Mouse (Mus musculus): ENCODE results near the gene Hacd1. TPM values are rescaled to one million over a fixed set of nuclear protein-coding genes. Genes with fewer than 3 reads are reported as not detected.

The Hacd1 gene
- polyA plus RNA-seq, 1 experiment, result 23.6 TPM

GRCm38 (mm10) chr2:14043011-14043410 is 12.9 kb downstream of the Hacd1 start:
- Histone ChIP-seq H3K4me3 (replicated peaks; ENCODE audit: extremely low read depth, low read depth, low read length) (no peak overlapping the region), H3K4me1 (ENCODE audit: control insufficient read depth, insufficient read depth, low read length) (no peaks in the 10 kb centered on the region)
- TF ChIP-seq CTCF (IDR thresholded peaks at IDR 0.05; ENCODE audit: insufficient read depth, low read length) (no peak), POLR2A (IDR thresholded peaks at IDR 0.05; ENCODE audit: borderline replicate concordance, extremely low read depth, low read depth, low read length) (no peak)
- WGBS, result 77% methylated on average over 3 of the region's 3 CpGs
- no peak for DNase-seq

- no peak for DNase-seq
- 93% methylated on average over 2 of the region's 2 CpGs for WGBS
- no peak overlapping the region for H3K4me3 ChIP-seq (replicated peaks; ENCODE audit: extremely low read depth, low read depth, low read length)
- TF ChIP-seq POLR2A (IDR thresholded peaks at IDR 0.05; ENCODE audit: borderline replicate concordance, extremely low read depth, low read depth, low read length), result no peak
- TF ChIP-seq CTCF (IDR thresholded peaks at IDR 0.05; ENCODE audit: insufficient read depth, low read length), result no peak
- H3K4me1 ChIP-seq (ENCODE audit: control insufficient read depth, insufficient read depth, low read length), result no peaks in the 10 kb centered on the region
Measured at GRCm38 (mm10) chr2:14041249-14041648, 14.7 kb downstream of the Hacd1 start.

- H3K4me1 ChIP-seq (ENCODE audit: control insufficient read depth, insufficient read depth, low read length), result no peaks in the 10 kb centered on the region
- no peak overlapping the region for H3K4me3 ChIP-seq (replicated peaks; ENCODE audit: extremely low read depth, low read depth, low read length)
- DNase-seq, result no peak
- TF ChIP-seq POLR2A (IDR thresholded peaks at IDR 0.05; ENCODE audit: borderline replicate concordance, extremely low read depth, low read depth, low read length) (no peak), CTCF (IDR thresholded peaks at IDR 0.05; ENCODE audit: insufficient read depth, low read length) (no peak)
- 69% methylated on average over 1 of the region's 1 CpGs for WGBS
Measured at GRCm38 (mm10) chr2:14019228-14019627, 36.7 kb downstream of the Hacd1 start.

- no peak for DNase-seq
- Histone ChIP-seq H3K4me3 (replicated peaks; ENCODE audit: extremely low read depth, low read depth, low read length) (no peak overlapping the region), H3K4me1 (ENCODE audit: control insufficient read depth, insufficient read depth, low read length) (no peaks in the 10 kb centered on the region)
- 88% methylated on average over 1 of the region's 1 CpGs for WGBS
- TF ChIP-seq CTCF (IDR thresholded peaks at IDR 0.05; ENCODE audit: insufficient read depth, low read length) (no peak), POLR2A (IDR thresholded peaks at IDR 0.05; ENCODE audit: borderline replicate concordance, extremely low read depth, low read depth, low read length) (no peak)
Measured at GRCm38 (mm10) chr2:14005121-14005520, 50.8 kb downstream of the Hacd1 start.

GRCm38 (mm10) chr2:13960136-13960535 is 95.8 kb downstream of the Hacd1 start:
- TF ChIP-seq CTCF (IDR thresholded peaks at IDR 0.05; ENCODE audit: insufficient read depth, low read length) (no peak), POLR2A (IDR thresholded peaks at IDR 0.05; ENCODE audit: borderline replicate concordance, extremely low read depth, low read depth, low read length) (no peak)
- Histone ChIP-seq H3K4me3 (replicated peaks; ENCODE audit: extremely low read depth, low read depth, low read length) (no peak overlapping the region), H3K4me1 (ENCODE audit: control insufficient read depth, insufficient read depth, low read length) (no peaks in the 10 kb centered on the region)
- no peak for DNase-seq
- 78% methylated on average over 1 of the region's 1 CpGs for WGBS

- Histone ChIP-seq H3K4me3 (replicated peaks; ENCODE audit: extremely low read depth, low read depth, low read length) (no peak overlapping the region), H3K4me1 (ENCODE audit: control insufficient read depth, insufficient read depth, low read length) (no peaks in the 10 kb centered on the region)
- TF ChIP-seq POLR2A (IDR thresholded peaks at IDR 0.05; ENCODE audit: borderline replicate concordance, extremely low read depth, low read depth, low read length), result no peak
- TF ChIP-seq CTCF (IDR thresholded peaks at IDR 0.05; ENCODE audit: insufficient read depth, low read length), result no peak
- DNase-seq, result no peak
- WGBS, result 53% methylated on average over 2 of the region's 2 CpGs
Measured at GRCm38 (mm10) chr2:13956463-13956862, 99.5 kb downstream of the Hacd1 start.

- H3K4me1 ChIP-seq (ENCODE audit: control insufficient read depth, insufficient read depth, low read length), result no peaks in the 10 kb centered on the region
- WGBS, result 23% methylated on average over 2 of the region's 2 CpGs
- no peak for DNase-seq
- no peak for TF ChIP-seq POLR2A (IDR thresholded peaks at IDR 0.05; ENCODE audit: borderline replicate concordance, extremely low read depth, low read depth, low read length)
- no peak overlapping the region for H3K4me3 ChIP-seq (replicated peaks; ENCODE audit: extremely low read depth, low read depth, low read length)
Measured at GRCm38 (mm10) chr2:13938118-13938517, 117.8 kb downstream of the Hacd1 start.

GRCm38 (mm10) chr2:13935343-13935742 is 120.6 kb downstream of the Hacd1 start:
- Histone ChIP-seq H3K4me3 (replicated peaks; ENCODE audit: extremely low read depth, low read depth, low read length) (no peak overlapping the region), H3K4me1 (ENCODE audit: control insufficient read depth, insufficient read depth, low read length) (no peaks in the 10 kb centered on the region)
- no peak for DNase-seq
- 57% methylated on average over 3 of the region's 3 CpGs for WGBS
- TF ChIP-seq POLR2A (IDR thresholded peaks at IDR 0.05; ENCODE audit: borderline replicate concordance, extremely low read depth, low read depth, low read length) (no peak), CTCF (IDR thresholded peaks at IDR 0.05; ENCODE audit: insufficient read depth, low read length) (no peak)

- TF ChIP-seq CTCF (IDR thresholded peaks at IDR 0.05; ENCODE audit: insufficient read depth, low read length) (no peak), POLR2A (IDR thresholded peaks at IDR 0.05; ENCODE audit: borderline replicate concordance, extremely low read depth, low read depth, low read length) (no peak)
- no peaks in the 10 kb centered on the region for H3K4me1 ChIP-seq (ENCODE audit: control insufficient read depth, insufficient read depth, low read length)
- no peak for DNase-seq
- no peak overlapping the region for H3K4me3 ChIP-seq (replicated peaks; ENCODE audit: extremely low read depth, low read depth, low read length)
Measured at GRCm38 (mm10) chr2:13932253-13932652, 123.7 kb downstream of the Hacd1 start.

- DNase-seq, result no peak
- 98% methylated on average over 1 of the region's 1 CpGs for WGBS
- TF ChIP-seq CTCF (IDR thresholded peaks at IDR 0.05; ENCODE audit: insufficient read depth, low read length), result no peak
- no peak for TF ChIP-seq POLR2A (IDR thresholded peaks at IDR 0.05; ENCODE audit: borderline replicate concordance, extremely low read depth, low read depth, low read length)
- Histone ChIP-seq H3K4me3 (replicated peaks; ENCODE audit: extremely low read depth, low read depth, low read length) (no peak overlapping the region), H3K4me1 (ENCODE audit: control insufficient read depth, insufficient read depth, low read length) (no peaks in the 10 kb centered on the region)
Measured at GRCm38 (mm10) chr2:13930724-13931123, 125.2 kb downstream of the Hacd1 start.

GRCm38 (mm10) chr2:13888568-13888967 is 167.4 kb downstream of the Hacd1 start:
- TF ChIP-seq CTCF (IDR thresholded peaks at IDR 0.05; ENCODE audit: insufficient read depth, low read length) (no peak), POLR2A (IDR thresholded peaks at IDR 0.05; ENCODE audit: borderline replicate concordance, extremely low read depth, low read depth, low read length) (no peak)
- no peak overlapping the region for H3K4me3 ChIP-seq (replicated peaks; ENCODE audit: extremely low read depth, low read depth, low read length)
- no peak for DNase-seq
- no peaks in the 10 kb centered on the region for H3K4me1 ChIP-seq (ENCODE audit: control insufficient read depth, insufficient read depth, low read length)
